Mouse (Mus musculus) C2C12 (cell line): ENCODE measurements around the gene Rbl1.

ENCODE experiments used
- CTCF ChIP-seq: IDR thresholded peaks from one replicate; pipeline ENCODE4 v1.5.1; 2011; ENCODE audit not compliant: control insufficient read depth, insufficient read depth, insufficient read length
- USF1 ChIP-seq: IDR thresholded peaks from one replicate; pipeline ENCODE4 v1.6.1; 2011; ENCODE audit warnings: low read depth, mild to moderate bottlenecking, control low read depth, moderate library complexity

DNA sequence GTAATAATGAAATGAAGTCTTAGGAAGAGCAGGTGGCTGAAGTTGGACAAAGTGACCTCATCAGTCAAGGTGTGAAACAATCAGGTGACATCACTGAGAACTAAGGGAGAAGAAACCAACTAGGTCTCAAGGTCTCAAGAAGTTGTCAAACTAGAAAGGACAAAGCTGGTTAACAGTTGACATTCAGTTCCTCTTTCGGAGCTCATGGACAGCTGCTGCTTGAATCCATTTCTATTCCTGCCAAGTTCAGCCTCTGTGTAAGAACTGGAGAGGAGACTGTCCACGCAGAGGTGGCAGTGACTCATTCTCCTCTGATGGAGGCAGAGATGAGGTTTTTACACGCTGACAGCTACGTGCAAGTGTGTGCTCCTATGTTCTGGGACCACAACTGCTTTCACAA lies 17.1 kb downstream of the Rbl1 start:
- TF ChIP-seq USF1 (no peak), CTCF (no peak)
